ENCODE assay signal across 10 mouse cellular contexts in genomic region chr12:71376446-71376845, GRCm38 (mm10).
DNase-seq lines count a peak whose midpoint lies in the region; ATAC-seq and TF ChIP-seq lines count a peak whose summit lies in the region.
"Had no signal": no experiment of that assay in that cellular context is flagged by ENCODE, and none has a peak within 500 bp of the region (broad histone marks: within the 10 kb centered on the region; RNA-seq: fewer than 3 reads in every experiment).

No protein-coding gene starts in this region.

- H3K4me1 ChIP-seq in kidney, postnatal 0 days (replicated peaks; ENCODE audit: insufficient read depth, low read length): no peaks in the 10 kb centered on the region
- H3K4me1 ChIP-seq in neural tube, embryonic 11.5 days (ENCODE audit: control insufficient read depth, insufficient read depth, low read length): peaks cover 8% of the 10 kb centered on the region
- 0 out of 2 replicates have a peak, but pooled peaks cover 9% of the 10 kb centered on the region for H3K4me1 ChIP-seq in intestine, embryonic 15.5 days (replicated peaks)
- H3K4me1 ChIP-seq: liver, embryonic 15.5 days had no signal

- no peak for TF ChIP-seq CTCF in kidney, postnatal 0 days (IDR thresholded peaks at IDR 0.05; ENCODE audit: low read depth)

- H3K4me2 ChIP-seq in kidney, postnatal 0 days (ENCODE audit: low read length): peak overlapping the region; percentile 47
- peak overlapping the region; percentile 16 for H3K4me2 ChIP-seq in neural tube, embryonic 11.5 days (ENCODE audit: low read depth)
- peak overlapping the region; percentile 41; the same call in 1 of the 2 replicates for H3K4me2 ChIP-seq in intestine, embryonic 15.5 days (replicated peaks)
- H3K4me2 ChIP-seq: liver, embryonic 15.5 days had no signal

- peak; percentile 57 for DNase-seq in kidney, postnatal 0 days (ENCODE audit: low spot score)
- DNase-seq in kidney, adult 11 months: no peak
- no peak for DNase-seq in neural tube, embryonic 11.5 days (ENCODE audit: low spot score)
- DNase-seq in neural tube, embryonic 10.5 days (ENCODE audit: extremely low spot score, low spot score): no peak
- DNase-seq in adrenal gland, postnatal 14 days: no peak
- no peak for DNase-seq in thymus, postnatal 4 days
- DNase-seq: cerebellum, postnatal 36 days had no signal

- H3K9ac ChIP-seq in kidney, postnatal 0 days (ENCODE audit: low read depth, low read length): no peak overlapping the region
- peak overlapping the region; percentile 14; the same call in 1 of the 2 replicates for H3K9ac ChIP-seq in neural tube, embryonic 11.5 days (ENCODE audit: low read length)
- H3K9ac ChIP-seq in intestine, embryonic 15.5 days: no peak overlapping the region
- H3K9ac ChIP-seq: liver, embryonic 15.5 days had no signal

- no peaks in the 10 kb centered on the region for H3K27me3 ChIP-seq in kidney, postnatal 0 days (ENCODE audit: insufficient read depth, low read length)
- no peaks in the 10 kb centered on the region for H3K27me3 ChIP-seq in neural tube, embryonic 11.5 days (ENCODE audit: control insufficient read depth, insufficient read depth, low read length)
- H3K27me3 ChIP-seq in intestine, embryonic 15.5 days (replicated peaks): no peaks in the 10 kb centered on the region
- H3K27me3 ChIP-seq: liver, embryonic 15.5 days had no signal

- 20% methylated on average over 8 of the region's 8 CpGs for WGBS in kidney, postnatal 0 days
- WGBS in neural tube, embryonic 11.5 days: 40% methylated on average over 8 of the region's 8 CpGs
- WGBS in intestine, embryonic 15.5 days: 35% methylated on average over 8 of the region's 8 CpGs

- peak overlapping the region; percentile 38; the same call in 1 of the 2 replicates for H3K27ac ChIP-seq in kidney, postnatal 0 days
- peak overlapping the region; percentile 45 for H3K27ac ChIP-seq in neural tube, embryonic 11.5 days (ENCODE audit: low read depth, low read length)
- H3K27ac ChIP-seq in intestine, embryonic 15.5 days: peak overlapping the region; percentile 44
- H3K27ac ChIP-seq: liver, embryonic 15.5 days had no signal

- H3K4me3 ChIP-seq in kidney, postnatal 0 days (replicated peaks; ENCODE audit: low read depth, low read length): peak overlapping the region; percentile 13
- no peak overlapping the region for H3K4me3 ChIP-seq in neural tube, embryonic 11.5 days (ENCODE audit: low read depth, low read length)
- H3K4me3 ChIP-seq in intestine, embryonic 15.5 days (replicated peaks): no peak overlapping the region; the same call in 1 of the 2 replicates
- H3K4me3 ChIP-seq: liver, embryonic 15.5 days had no signal

- H3K36me3 ChIP-seq in kidney, postnatal 0 days (ENCODE audit: insufficient read depth, low read length): no peaks in the 10 kb centered on the region
- no peaks in the 10 kb centered on the region for H3K36me3 ChIP-seq in neural tube, embryonic 11.5 days (ENCODE audit: control insufficient read depth, insufficient read depth, low read length)
- no peaks in the 10 kb centered on the region for H3K36me3 ChIP-seq in intestine, embryonic 15.5 days
- H3K36me3 ChIP-seq: liver, embryonic 15.5 days had no signal

- ATAC-seq in kidney, postnatal 0 days (replicated peaks; ENCODE audit: low FRiP score, low read depth): no peak; the same call in 1 of the 2 replicates
- ATAC-seq in neural tube, embryonic 11.5 days (ENCODE audit: insufficient read depth, low FRiP score, low TSS enrichment): peak; percentile 23; the same call in 1 of the 2 replicates
- peak; percentile 32; the same call in 1 of the 2 replicates for ATAC-seq in intestine, embryonic 15.5 days
- ATAC-seq in activated CD4-positive, CD25-positive, alpha-beta regulatory T cell, adult 4 months: no peak

- H3K9me3 ChIP-seq in kidney, postnatal 0 days (replicated peaks; ENCODE audit: low read length): no peaks in the 10 kb centered on the region
- H3K9me3 ChIP-seq in neural tube, embryonic 11.5 days (ENCODE audit: control insufficient read depth, low read length): no peaks in the 10 kb centered on the region
- H3K9me3 ChIP-seq in intestine, embryonic 15.5 days: no peaks in the 10 kb centered on the region
- H3K9me3 ChIP-seq: liver, embryonic 15.5 days had no signal

Comparison
In these comparisons a context has a peak if more than half of its experiments do, and no peak if none do; other contexts are left out.
1. ATAC-seq: peak in neural tube, embryonic 11.5 days (single experiment) and intestine, embryonic 15.5 days (single experiment); none in kidney, postnatal 0 days (single experiment) and activated CD4-positive, CD25-positive, alpha-beta regulatory T cell, adult 4 months (single experiment).
2. Peak in every context shown above with its lines, with median percentiles within 50 percentile points of each other: H3K27ac ChIP-seq and H3K4me2 ChIP-seq.